Mouse (Mus musculus) erythroblast, embryonic 14.5 days (primary cell): ENCODE measurements around the gene Tdrd12.

ENCODE experiments used
- GATA1 ChIP-seq: IDR thresholded peaks from 2 replicates; pipeline ENCODE4 v1.6.1; 2012; ENCODE audit warnings: low read length, inconsistent platforms, mixed read lengths
- TAL1 ChIP-seq: IDR thresholded peaks from 3 replicates; pipeline ENCODE4 v1.6.1; 2012; ENCODE audit warnings: low read length, inconsistent platforms, mixed read lengths

DNA sequence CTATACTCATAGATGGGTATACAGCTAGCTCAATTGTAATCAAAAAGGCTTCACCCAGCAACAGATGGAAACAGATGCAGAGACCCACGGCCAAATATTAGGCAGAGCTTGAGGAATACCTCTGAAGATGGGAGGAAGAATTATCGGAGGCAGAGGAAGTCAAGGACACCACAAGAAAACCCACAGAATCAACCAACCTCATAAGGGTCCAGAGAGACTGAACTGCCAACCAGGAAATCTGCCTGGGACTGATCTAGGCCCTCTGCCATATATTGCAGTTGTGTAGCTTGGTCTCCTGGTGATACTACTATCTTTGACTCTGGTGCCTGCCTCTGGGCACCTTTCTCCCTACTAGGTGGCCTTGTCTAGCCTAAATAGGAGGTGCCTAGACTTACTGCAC is 10.8 kb downstream of the Tdrd12 start:
- TF ChIP-seq GATA1 (no peak), TAL1 (no peak)
